Mouse (Mus musculus): ENCODE data around the gene Arid3c.
"Not testable (repeated sequence)": the region's sequence is repeated elsewhere in the genome, so short reads cannot be mapped to it uniquely, and the experiment has no call there.

Gene Arid3c

DNA sequence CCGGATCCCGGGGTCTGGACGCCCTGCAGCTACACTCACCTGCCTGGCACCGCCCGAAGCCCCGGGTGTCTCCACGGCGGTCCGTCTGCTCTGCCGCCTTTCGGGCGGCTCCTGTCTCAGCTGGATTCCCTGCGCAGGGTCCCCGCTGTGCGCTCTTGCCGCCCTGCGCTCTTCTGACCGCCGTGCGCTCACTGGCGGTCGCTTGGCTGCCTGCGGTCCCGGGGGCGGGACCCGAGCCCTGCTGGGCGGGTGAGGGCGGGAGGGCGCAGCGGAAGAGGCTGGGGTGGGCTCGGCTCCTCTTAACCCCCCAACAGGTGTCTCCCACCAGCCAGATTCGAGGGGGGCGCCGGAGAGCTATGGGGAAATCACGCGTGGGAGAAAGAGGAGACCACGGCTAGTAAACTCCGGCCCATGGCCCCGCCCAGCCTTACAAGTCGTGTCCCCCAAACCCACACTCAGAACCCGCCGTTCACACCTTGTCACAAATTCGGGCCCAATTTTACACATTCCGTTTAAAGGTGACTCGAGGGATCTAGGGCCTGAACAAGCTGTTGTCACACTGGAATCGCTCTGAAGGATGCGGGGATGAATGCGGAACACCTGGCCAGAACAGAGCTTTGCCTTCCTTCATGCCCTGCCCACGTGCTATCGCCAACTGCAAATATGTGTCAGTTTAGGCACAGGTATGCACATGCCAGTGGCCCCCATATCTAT lies at the start of gene Arid3c:
TSS of gene Arid3c (minus strand) at position 91 of the 714 bp plus-strand sequence.
- DNase-seq (ENCODE audit: low spot score in 2 of 2) = no peak

DNA sequence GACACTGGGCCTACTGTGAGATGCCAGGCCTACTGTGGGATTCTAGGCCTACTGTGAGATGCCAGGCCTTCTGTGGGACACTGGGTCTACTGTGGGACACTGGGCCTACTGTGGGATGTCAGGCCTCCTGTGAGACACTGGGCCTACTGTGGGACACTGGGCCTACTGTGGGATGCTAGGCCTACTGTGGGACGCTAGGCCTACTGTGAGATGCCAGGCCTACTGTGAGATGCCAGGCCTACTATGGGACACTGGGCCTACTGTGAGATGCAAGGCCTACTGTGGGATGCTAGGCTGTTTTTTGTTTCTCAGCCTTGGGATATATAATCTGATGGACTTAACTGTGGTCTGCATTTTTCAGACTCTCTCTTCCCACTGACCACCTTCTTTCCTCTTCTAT lies 44.9 kb upstream of the Arid3c start:
- DNase-seq (ENCODE audit: low spot score in 2 of 2) = not testable (repeated sequence)

- DNase-seq (ENCODE audit: low spot score in 2 of 2) = not testable (repeated sequence)
Observed at GRCm38 (mm10) chr4:41774506-41774905, 43.6 kb upstream of the Arid3c start.

GRCm38 (mm10) chr4:41774002-41774401 lies 43.1 kb upstream of the Arid3c start, which contains the start of gene Ccl27a:
Ccl27a (minus strand) TSS chr4:41774247.
- DNase-seq (ENCODE audit: low spot score in 2 of 2) = peak in 1 of 2 experiments; percentile 84

- not testable (repeated sequence) for DNase-seq (ENCODE audit: low spot score in 2 of 2)
Observed at GRCm38 (mm10) chr4:41773502-41773901, 42.6 kb upstream of the Arid3c start.

GRCm38 (mm10) chr4:41772946-41773345 lies 42.0 kb upstream of the Arid3c start:
- DNase-seq (ENCODE audit: low spot score in 2 of 2) = not testable (repeated sequence)

- DNase-seq (ENCODE audit: low spot score in 2 of 2) = not testable (repeated sequence)
Observed at GRCm38 (mm10) chr4:41767301-41767700, 36.4 kb upstream of the Arid3c start.

- DNase-seq (ENCODE audit: low spot score in 2 of 2) = not testable (repeated sequence)
Observed at GRCm38 (mm10) chr4:41763176-41763575, 32.2 kb upstream of the Arid3c start.

GRCm38 (mm10) chr4:41762688-41763114 lies 31.8 kb upstream of the Arid3c start:
- DNase-seq (ENCODE audit: low spot score in 2 of 2) = peak in 1 of 2 experiments; percentile 60

- no peak for DNase-seq (ENCODE audit: low spot score in 2 of 2)
Observed at GRCm38 (mm10) chr4:41762099-41762687, 31.3 kb upstream of the Arid3c start.

GRCm38 (mm10) chr4:41761680-41762079 lies 30.7 kb upstream of the Arid3c start:
- DNase-seq (ENCODE audit: low spot score in 2 of 2) = no peak

- DNase-seq (ENCODE audit: low spot score in 2 of 2) = no peak
Observed at GRCm38 (mm10) chr4:41760911-41761310, 30.0 kb upstream of the Arid3c start.

- peak in 1 of 2 experiments; percentile 70 for DNase-seq (ENCODE audit: low spot score in 2 of 2)
Observed at GRCm38 (mm10) chr4:41760288-41760721, 29.4 kb upstream of the Arid3c start.

GRCm38 (mm10) chr4:41759656-41760287 lies 28.8 kb upstream of the Arid3c start:
- no peak for DNase-seq (ENCODE audit: low spot score in 2 of 2)

GRCm38 (mm10) chr4:41759206-41759605 lies 28.3 kb upstream of the Arid3c start:
- DNase-seq (ENCODE audit: low spot score in 2 of 2) = no peak

GRCm38 (mm10) chr4:41758701-41759100 lies 27.8 kb upstream of the Arid3c start:
- DNase-seq (ENCODE audit: low spot score in 2 of 2) = no peak

DNA sequence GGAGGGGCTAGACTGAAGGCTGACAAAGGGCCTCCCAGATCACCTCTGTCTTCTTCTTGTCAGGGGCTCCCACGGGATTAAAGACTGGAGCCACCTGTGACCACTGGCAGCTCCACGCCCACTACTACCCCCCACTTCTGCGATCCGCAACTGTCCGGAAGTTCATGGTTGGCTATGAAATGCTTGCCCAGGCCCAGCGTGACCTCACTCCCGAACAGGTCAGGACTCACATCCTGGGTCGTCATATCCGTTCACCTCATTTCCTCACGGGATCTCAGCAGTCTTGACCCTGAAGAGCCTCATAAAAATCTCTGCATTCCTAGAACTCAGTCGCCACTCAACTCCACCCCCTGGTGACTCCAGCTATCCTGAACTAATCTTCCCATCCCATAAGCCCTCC lies 27.1 kb upstream of the Arid3c start:
- no peak for DNase-seq (ENCODE audit: low spot score in 2 of 2)

GRCm38 (mm10) chr4:41757321-41757720 lies 26.4 kb upstream of the Arid3c start:
- no peak for DNase-seq (ENCODE audit: low spot score in 2 of 2)

GRCm38 (mm10) chr4:41756440-41756839 lies 25.5 kb upstream of the Arid3c start:
- no peak for DNase-seq (ENCODE audit: low spot score in 2 of 2)

GRCm38 (mm10) chr4:41755338-41756305 lies 24.7 kb upstream of the Arid3c start, which contains the start of gene Sigmar1:
Sigmar1 (minus strand) TSS chr4:41756157.
- peak; percentile 83 to 85 for DNase-seq (ENCODE audit: low spot score in 2 of 2)

DNA sequence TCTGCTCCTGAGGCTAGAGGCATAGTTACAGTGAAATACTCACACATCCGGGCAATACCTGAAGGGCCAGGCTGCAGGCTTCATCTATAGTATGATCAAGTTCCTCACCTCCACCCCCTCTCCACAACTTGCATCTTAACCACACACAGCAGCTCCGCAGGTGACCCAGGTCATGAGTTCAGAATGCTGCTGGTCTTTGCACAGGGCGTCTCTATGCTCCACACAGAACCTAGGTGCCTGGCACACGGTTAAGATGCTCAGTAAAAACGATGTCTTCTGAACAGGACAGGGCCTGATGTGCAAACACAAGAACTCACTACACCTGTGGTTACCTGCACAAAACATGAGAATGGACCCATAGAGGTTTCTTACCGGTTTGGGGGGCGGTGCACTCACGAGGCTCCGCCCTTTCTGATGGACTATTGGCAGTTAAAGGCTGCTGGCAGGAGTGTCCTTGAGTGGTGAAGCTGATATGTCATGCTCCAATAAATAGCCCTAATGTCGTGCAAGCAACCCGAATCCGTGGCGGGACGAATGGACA lies 23.9 kb upstream of the Arid3c start, which contains the start of gene Galt:
TSS of gene Galt (plus strand) at position 432 of the 541 bp plus-strand sequence.
- no peak for DNase-seq (ENCODE audit: low spot score in 2 of 2)
